Mouse (Mus musculus) gastrocnemius, postnatal 36 days (tissue): ENCODE data around the gene Wfdc10. TPM values are rescaled to one million over a fixed set of nuclear protein-coding genes. Genes with fewer than 3 reads are reported as not detected.

Source experiments
- DNase-seq, 2 experiments: peaks; one replicate each; pipeline ENCODE4 v3.0.0; 2022
- intact Hi-C: fragments of 180-260 bp; cut with DNase I; formaldehyde crosslinking; loops from one replicate; pipeline ENCODE4 v1.15.1; 2025
- total RNA-seq, 2 experiments: library from RNA; stranded (reverse); gene quantifications; 2 replicates each; pipeline ENCODE4 v1.2.3; 2021

Gene Wfdc10
- total RNA-seq, 2 experiments from 2014 or later = not detected

DNA sequence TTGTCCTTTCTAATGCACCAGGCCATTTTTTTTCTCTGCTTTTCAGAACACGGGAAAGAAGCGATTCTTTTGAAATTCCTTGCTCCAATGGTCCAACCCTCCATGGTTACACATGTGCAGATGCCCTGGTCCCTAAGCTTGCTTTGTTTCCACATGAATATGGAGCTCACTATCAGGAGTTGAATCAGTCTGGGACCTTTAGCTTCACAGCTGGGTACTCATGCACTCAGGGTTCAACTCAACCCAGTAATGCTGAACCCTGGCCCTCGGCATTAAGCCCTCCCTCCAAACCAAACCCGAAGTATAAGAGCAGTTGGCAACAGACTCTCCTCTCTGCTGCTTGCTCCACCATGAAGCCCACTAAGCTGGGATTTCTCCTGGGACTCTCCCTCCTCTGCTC, 42.4 kb downstream of the Wfdc10 start, which contains the start of gene Spint4:
TSS of gene Spint4 (plus strand) at position 301 of the 400 bp plus-strand sequence.
- intact Hi-C loops = no loop called here
- no peak for DNase-seq

DNA sequence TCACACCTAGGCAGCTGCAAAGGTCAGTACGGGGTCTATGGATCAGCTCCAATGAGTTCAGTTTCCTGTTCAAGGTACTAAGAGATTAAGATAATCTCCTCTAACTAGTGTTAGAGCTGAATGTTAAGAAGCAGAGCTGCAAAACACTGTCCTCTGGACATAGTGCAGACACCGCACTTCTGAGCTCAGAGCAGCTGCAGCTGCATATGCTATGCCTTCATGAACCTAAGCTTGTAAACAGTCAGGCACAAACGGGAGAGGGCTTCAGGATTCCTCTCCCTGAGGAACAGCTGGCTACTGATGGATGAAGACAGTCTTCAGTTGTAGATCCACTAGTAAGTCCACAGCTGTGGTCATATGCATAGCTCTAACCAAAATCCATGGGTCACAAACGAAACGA, 45.1 kb downstream of the Wfdc10 start:
- no peak for DNase-seq
- intact Hi-C loops = no loop called here

- DNase-seq = no peak
- intact Hi-C loops = no loop called here
These were observed 45.9 kb downstream of the Wfdc10 start for GRCm38 (mm10) chr2:164701761-164702160.

- intact Hi-C loops = no loop called here
- DNase-seq = no peak
These were observed 48.4 kb downstream of the Wfdc10 start for GRCm38 (mm10) chr2:164704235-164704634.

GRCm38 (mm10) chr2:164705328-164705727, 49.5 kb downstream of the Wfdc10 start:
- intact Hi-C loops = no loop called here
- DNase-seq = no peak

DNA sequence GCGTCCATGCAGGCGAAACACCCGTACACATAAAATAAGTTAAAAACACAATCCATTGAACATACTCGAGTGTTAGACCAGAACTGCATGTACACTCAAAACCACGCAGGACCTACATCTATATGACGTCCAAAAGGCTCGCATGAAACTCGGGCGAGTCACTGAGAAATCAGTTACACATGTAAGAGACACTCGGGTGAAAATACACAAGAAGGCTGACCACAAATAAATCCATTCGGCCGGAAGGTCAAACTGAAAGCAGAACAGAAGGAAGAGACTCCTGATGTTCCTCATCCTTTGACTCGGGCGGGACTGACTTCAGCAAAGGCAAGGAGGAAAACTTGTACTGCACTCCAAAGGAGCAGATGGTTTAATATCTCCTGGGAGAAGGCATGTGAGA, 50.1 kb downstream of the Wfdc10 start:
- DNase-seq = no peak
- intact Hi-C loops = no loop called here

Other genes starting within 250 kb of the Wfdc10 start
- gene Sdc4, start 212.2 kb upstream of the Wfdc10 start, total RNA-seq = 10 to 100 TPM; 36.5 to 50.3 TPM
- gene Sys1, start 199.1 kb upstream of the Wfdc10 start, total RNA-seq = 10 to 100 TPM; 17.2 to 20.3 TPM
- gene Gm20458, start 195.1 kb upstream of the Wfdc10 start, total RNA-seq = 1 to 10 TPM; 2.5 to 5.3 TPM
- not detected for gene Trp53tg5, start 182.3 kb upstream of the Wfdc10 start, total RNA-seq
- gene Dbndd2, start 169.9 kb upstream of the Wfdc10 start, total RNA-seq = 10 to 100 TPM; 24.6 to 25.8 TPM
- gene Pigt, start 158.5 kb upstream of the Wfdc10 start, total RNA-seq = 10 to 100 TPM; 31.8 to 32.5 TPM
- under 1 TPM in 1 of 2 experiments, not detected in 1; 0.71 TPM for gene Wfdc2, start 93.6 kb upstream of the Wfdc10 start, total RNA-seq
- gene Spint3, start 82.6 kb upstream of the Wfdc10 start, total RNA-seq = not detected
- gene Wfdc6a, start 70.6 kb upstream of the Wfdc10 start, total RNA-seq = not detected
- not detected for gene Eppin, start 62.5 kb upstream of the Wfdc10 start, total RNA-seq
- gene Wfdc6b, start 42.5 kb upstream of the Wfdc10 start, total RNA-seq = not detected
- gene Wfdc8, start 42.4 kb upstream of the Wfdc10 start, total RNA-seq = not detected
- gene Wfdc16, start 17.2 kb upstream of the Wfdc10 start, total RNA-seq = not detected
- gene Wfdc9, start 537 bp downstream of the Wfdc10 start, total RNA-seq = not detected
- gene Wfdc11, start 18.0 kb downstream of the Wfdc10 start, total RNA-seq = not detected
- gene Wfdc13, start 29.1 kb downstream of the Wfdc10 start, total RNA-seq = not detected
- gene Spint4, start 42.5 kb downstream of the Wfdc10 start, total RNA-seq = not detected
- not detected for gene Spint5, start 59.3 kb downstream of the Wfdc10 start, total RNA-seq
- not detected for gene Wfdc3, start 89.9 kb downstream of the Wfdc10 start, total RNA-seq
- 10 to 100 TPM; 15.8 to 18.1 TPM for gene Dnttip1, start 89.9 kb downstream of the Wfdc10 start, total RNA-seq
- gene Ube2c, start 113.9 kb downstream of the Wfdc10 start, total RNA-seq = 1 to 10 TPM; 1.0 to 1.4 TPM
- gene Tnnc2, start 123.9 kb downstream of the Wfdc10 start, total RNA-seq = over 10,000 TPM; 16,945 to 17,744 TPM
- gene Snx21, start 129.8 kb downstream of the Wfdc10 start, total RNA-seq = 10 to 100 TPM; 18.1 to 20.8 TPM
- gene Acot8, start 148.8 kb downstream of the Wfdc10 start, total RNA-seq = 1 to 10 TPM; 6.9 to 8.6 TPM
- gene Zswim3, start 149.1 kb downstream of the Wfdc10 start, total RNA-seq = 1 to 10 TPM; 1.2 TPM
- 1 to 10 TPM; 3.0 to 4.6 TPM for gene Zswim1, start 166.6 kb downstream of the Wfdc10 start, total RNA-seq
- under 1 TPM in 1 of 2 experiments, not detected in 1; 0.36 TPM for gene Spata25, start 172.5 kb downstream of the Wfdc10 start, total RNA-seq
- 10 to 100 TPM; 45.6 to 49.4 TPM for gene Ctsa, start 176.8 kb downstream of the Wfdc10 start, total RNA-seq
- gene Neurl2, start 177.4 kb downstream of the Wfdc10 start, total RNA-seq = 10 to 100 TPM; 35.8 to 36.3 TPM
- 10 to 100 TPM; 15.3 to 15.7 TPM for gene Pltp, start 201.7 kb downstream of the Wfdc10 start, total RNA-seq
- 10 to 100 TPM; 23.8 to 26.9 TPM for gene Pcif1, start 223.3 kb downstream of the Wfdc10 start, total RNA-seq